Mouse (Mus musculus): ENCODE results near the gene Hipk1. TPM values are rescaled to one million over a fixed set of nuclear protein-coding genes. Genes with fewer than 3 reads are reported as not detected.

Gene Hipk1
- polyA plus RNA-seq (2012; rRNA removed) = 31.4 and 32.7 TPM in 2 replicates

DNA sequence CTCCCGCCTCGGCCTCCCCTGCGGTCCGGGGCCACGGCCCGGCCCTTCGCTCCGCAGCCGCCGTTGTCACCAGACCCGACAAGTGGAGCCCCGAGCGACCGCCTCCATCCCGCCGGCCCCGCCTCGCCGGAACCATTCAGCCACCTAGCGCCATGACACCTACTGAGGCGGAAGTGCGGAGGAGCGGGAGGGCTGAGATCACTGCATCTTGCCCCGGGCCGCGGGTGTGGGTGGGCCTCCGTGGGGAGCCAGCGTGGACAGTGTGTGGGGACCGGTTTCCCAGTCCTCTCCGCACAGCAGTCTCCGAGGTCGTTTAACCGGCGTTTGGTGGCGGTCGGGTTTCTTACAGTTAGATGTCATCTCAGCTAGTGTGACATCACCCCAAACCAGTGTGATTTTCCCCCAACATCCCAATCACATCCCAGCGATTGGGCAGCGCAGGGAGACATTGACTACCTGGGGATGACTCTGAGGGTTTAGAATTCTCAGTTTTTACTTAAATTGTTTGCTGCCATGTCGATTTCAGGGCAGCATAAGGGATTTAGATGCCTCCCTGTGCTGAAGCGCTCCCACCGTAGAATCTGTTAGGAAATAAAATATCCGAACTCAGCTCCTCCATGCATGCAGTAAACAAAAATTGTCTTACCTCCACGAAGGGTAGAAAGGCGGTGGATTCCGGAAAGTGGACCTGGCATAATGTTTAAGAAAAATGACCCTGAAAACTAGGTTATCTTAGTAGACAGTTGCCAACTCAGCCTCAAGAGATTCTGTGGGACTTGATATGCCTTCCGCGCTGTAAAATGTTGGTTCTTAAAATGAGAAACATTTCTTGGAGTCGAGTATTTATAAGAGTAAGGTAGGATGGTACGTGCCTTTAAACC lies at the start of gene Hipk1:
Gene Hipk1 (minus strand): TSS at position 334 of the 881 bp plus-strand sequence.

GRCm38 (mm10) chr3:103832426-103832825 lies 41.1 kb upstream of the Hipk1 start, which contains the start of gene Bcl2l15:
TSS of gene Bcl2l15 (plus strand) at chr3:103832601.

DNA sequence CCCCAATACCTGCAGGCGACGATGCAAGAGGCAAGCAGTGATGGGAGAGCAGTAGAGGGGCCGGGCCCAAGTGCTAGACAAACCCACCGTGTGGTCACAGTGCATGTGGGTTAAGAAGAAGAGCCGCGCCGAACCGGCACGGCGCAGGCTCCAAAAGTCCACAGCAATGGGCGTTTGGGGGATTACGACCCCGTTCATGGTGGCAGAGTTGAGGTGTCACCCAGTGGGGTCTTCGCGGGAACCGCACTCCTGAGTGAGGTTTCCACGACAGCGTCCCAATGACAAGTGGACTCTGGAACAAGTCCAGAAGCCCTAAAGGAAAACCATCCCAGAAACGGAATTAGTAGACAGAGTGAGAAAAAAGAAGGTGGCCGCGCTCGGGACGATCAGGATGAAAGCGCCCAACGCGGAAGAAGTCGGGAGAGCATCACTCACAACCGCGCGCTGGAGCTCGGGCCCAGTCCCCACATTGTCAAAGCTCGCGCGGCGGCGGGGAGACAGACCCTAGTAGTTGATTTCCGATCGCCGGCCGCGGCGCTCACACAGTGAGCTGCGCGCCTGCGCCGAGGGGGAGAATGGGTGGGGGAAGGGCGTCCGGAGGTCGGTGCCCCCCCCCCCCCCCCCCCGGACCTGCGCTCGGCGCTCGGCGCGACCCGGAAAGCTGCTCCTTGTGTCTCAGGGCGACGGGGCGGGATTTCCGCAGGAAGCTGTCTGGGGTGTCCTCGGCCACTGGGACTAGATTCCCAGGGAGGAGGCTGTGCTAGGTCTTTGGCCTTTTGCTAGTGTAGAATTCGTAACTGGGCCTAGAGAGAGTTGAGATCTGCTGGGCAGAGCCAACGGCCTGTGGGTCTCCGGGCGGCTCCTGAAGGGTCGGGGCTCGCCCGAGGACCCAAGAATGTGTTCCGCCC lies 17.8 kb upstream of the Hipk1 start, which contains the start of the genes Dclre1b, Ap4b1 and Gm43064:
Gene Dclre1b (minus strand): TSS at position 554 of the 908 bp plus-strand sequence.
Gene Ap4b1 (plus strand): TSS at position 630 of the 908 bp plus-strand sequence.
Gene Gm43064 (plus strand): TSS at position 683 of the 908 bp plus-strand sequence.

DNA sequence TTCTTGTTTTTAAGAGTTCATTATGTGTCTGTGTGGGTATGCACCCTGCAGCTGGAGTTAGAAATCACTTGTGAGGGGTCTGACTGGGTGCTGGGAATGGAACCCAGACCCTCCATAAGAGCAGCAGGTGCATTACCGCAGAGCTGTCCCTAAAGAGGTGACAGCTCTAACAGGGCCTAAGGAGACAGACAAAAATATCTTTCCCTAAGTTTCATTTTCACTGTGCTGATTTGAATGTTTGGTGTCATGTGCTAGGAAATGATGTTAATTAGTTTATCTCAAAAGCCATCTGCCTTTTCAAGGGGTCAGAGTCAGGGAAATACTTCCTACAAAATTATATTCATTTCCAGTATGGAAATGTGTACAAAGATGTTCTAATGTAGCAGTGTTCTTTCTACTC lies 52.0 kb downstream of the Hipk1 start, which contains the start of gene Gm10964:
Gene Gm10964 (plus strand): TSS at position 38 of the 400 bp plus-strand sequence.

GRCm38 (mm10) chr3:103737778-103738571 lies 53.4 kb downstream of the Hipk1 start, which contains the start of gene Olfml3:
TSS of gene Olfml3 (minus strand) at chr3:103738001.

Other genes with a start within 250 kb of the Hipk1 start
- gene Syt6, start 216.3 kb downstream of the Hipk1 start, polyA plus RNA-seq (2012; rRNA removed) = 11.2 and 12.8 TPM in 2 replicates
- gene Atg4a-ps, start 145.5 kb downstream of the Hipk1 start, polyA plus RNA-seq (2012; rRNA removed) = 0.06 and 0.09 TPM in 2 replicates
- gene Olfml3, start 53.6 kb downstream of the Hipk1 start, polyA plus RNA-seq (2012; rRNA removed) = 6.5 and 12.7 TPM in 2 replicates
- gene Gm10964, start 52.2 kb downstream of the Hipk1 start, polyA plus RNA-seq (2012; rRNA removed) = not detected in 2 replicates
- 10.8 and 11.3 TPM in 2 replicates for gene Dclre1b, start 17.9 kb upstream of the Hipk1 start, polyA plus RNA-seq (2012; rRNA removed)
- gene Ap4b1, start 18.0 kb upstream of the Hipk1 start, polyA plus RNA-seq (2012; rRNA removed) = 26.0 and 26.8 TPM in 2 replicates
- 0.20 and 0.38 TPM in 2 replicates for gene Gm43064, start 18.0 kb upstream of the Hipk1 start, polyA plus RNA-seq (2012; rRNA removed)
- gene Bcl2l15, start 41.0 kb upstream of the Hipk1 start, polyA plus RNA-seq (2012; rRNA removed) = 1.4 and 2.1 TPM in 2 replicates
- gene Ptpn22, start 68.2 kb upstream of the Hipk1 start, polyA plus RNA-seq (2012; rRNA removed) = 0.50 and 0.76 TPM in 2 replicates
- 15.9 and 18.6 TPM in 2 replicates for gene Rsbn1, start 122.6 kb upstream of the Hipk1 start, polyA plus RNA-seq (2012; rRNA removed)
- 27.4 and 30.7 TPM in 2 replicates for gene Phtf1, start 176.5 kb upstream of the Hipk1 start, polyA plus RNA-seq (2012; rRNA removed)